ENCODE assay signal across 8 mouse cellular contexts in the genomic region with DNA sequence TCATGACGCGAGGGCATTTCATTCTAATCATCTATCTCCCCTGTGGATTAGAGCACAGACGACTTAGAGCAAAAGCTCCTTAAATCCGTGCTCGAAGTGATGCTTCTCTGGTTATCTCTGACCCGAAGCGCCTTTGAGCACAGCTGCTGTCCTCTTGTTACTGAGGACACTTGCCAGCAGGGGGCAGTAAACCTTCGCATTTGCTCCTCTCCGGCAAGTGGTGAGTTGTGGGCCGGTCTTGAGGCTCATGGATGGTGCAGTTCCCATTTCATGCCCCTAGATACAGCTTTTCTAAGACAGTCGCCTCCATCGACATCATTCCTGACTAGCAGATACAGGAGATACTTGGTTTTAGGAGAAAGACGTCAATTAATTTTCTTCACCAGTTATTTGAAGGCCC. TPM values are rescaled to one million over a fixed set of nuclear protein-coding genes. Genes with fewer than 3 reads are reported as not detected.
DNase-seq lines count a peak whose midpoint lies in the region; ATAC-seq and TF ChIP-seq lines count a peak whose summit lies in the region.

No protein-coding gene starts in this region.

- H3K4me2 ChIP-seq in kidney, embryonic 14.5 days (replicated peaks; ENCODE audit: low read depth, low read length), result no peak overlapping the region
- no peak overlapping the region for H3K4me2 ChIP-seq in limb, embryonic 14.5 days (replicated peaks; ENCODE audit: low read depth, low read length, severe bottlenecking)
- no peak overlapping the region for H3K4me2 ChIP-seq in neural tube, embryonic 13.5 days

- ATAC-seq in kidney, embryonic 14.5 days (ENCODE audit: low FRiP score, low TSS enrichment), result 0 out of 2 replicates have a peak, but pooled peaks have one; percentile 71
- no peak for ATAC-seq in limb, embryonic 14.5 days (ENCODE audit: low FRiP score, low read depth)
- peak; percentile 79 for ATAC-seq in neural tube, embryonic 13.5 days (ENCODE audit: low read depth)

- peak; percentile 42; the same call in 1 of the 2 replicates for TF ChIP-seq CTCF in spleen, adult 2 months (IDR thresholded peaks at IDR 0.05; ENCODE audit: extremely low read depth, insufficient read depth, insufficient read length, insufficient replicate concordance)

- no peak for TF ChIP-seq POLR2A in spleen, adult 2 months (IDR thresholded peaks at IDR 0.05; ENCODE audit: low read depth, low read length)
- no peak for TF ChIP-seq POLR2A in limb, embryonic 14.5 days (IDR thresholded peaks at IDR 0.05; ENCODE audit: borderline replicate concordance, extremely low read depth, insufficient read depth, insufficient read length)

- H3K36me3 ChIP-seq in spleen, adult 2 months (ENCODE audit: control insufficient read depth, insufficient read depth, low read length), result no peaks in the 10 kb centered on the region
- H3K36me3 ChIP-seq in kidney, embryonic 14.5 days (ENCODE audit: control insufficient read depth, insufficient read depth, low read length), result no peaks in the 10 kb centered on the region
- no peaks in the 10 kb centered on the region for H3K36me3 ChIP-seq in limb, embryonic 14.5 days (ENCODE audit: control insufficient read depth, insufficient read depth, low read length)
- H3K36me3 ChIP-seq in neural tube, embryonic 13.5 days, result no peaks in the 10 kb centered on the region

- DNase-seq in spleen, adult 2 months (ENCODE audit: low read depth in 1 of 2, low spot score in 2 of 2), result peak in 1 of 2 experiments; percentile 6
- DNase-seq in spleen, adult 12 weeks (ENCODE audit: low spot score), result no peak
- DNase-seq in cerebellum, postnatal 14 days, result peak; percentile 86 to 93
- peak; percentile 77 to 86 for DNase-seq in frontal cortex, postnatal 36 days (ENCODE audit: low spot score in 2 of 2)
- DNase-seq in limb, embryonic 14.5 days (ENCODE audit: low spot score), result peak; percentile 66
- peak; percentile 64 for DNase-seq in thymus, postnatal 0 days (ENCODE audit: low spot score)

- no peak overlapping the region for H3K27ac ChIP-seq in spleen, adult 2 months (ENCODE audit: insufficient read depth, low read length)
- no peak overlapping the region for H3K27ac ChIP-seq in kidney, embryonic 14.5 days (ENCODE audit: low read depth, low read length)
- no peak overlapping the region for H3K27ac ChIP-seq in limb, embryonic 14.5 days (replicated peaks; ENCODE audit: low read depth, low read length)
- H3K27ac ChIP-seq in neural tube, embryonic 13.5 days (replicated peaks), result no peak overlapping the region

- 27% methylated on average over 13 of the region's 13 CpGs for WGBS in spleen, adult 2 months
- WGBS in kidney, embryonic 14.5 days, result 28% methylated on average over 13 of the region's 13 CpGs
- WGBS in limb, embryonic 14.5 days, result 27% methylated on average over 13 of the region's 13 CpGs
- 29% methylated on average over 13 of the region's 13 CpGs for WGBS in neural tube, embryonic 13.5 days

- H3K4me1 ChIP-seq in spleen, adult 2 months (ENCODE audit: control insufficient read depth, insufficient read depth, insufficient read length), result no peaks in the 10 kb centered on the region
- H3K4me1 ChIP-seq in kidney, embryonic 14.5 days (ENCODE audit: control insufficient read depth, insufficient read depth, low read length), result no peaks in the 10 kb centered on the region
- H3K4me1 ChIP-seq in limb, embryonic 14.5 days (ENCODE audit: control insufficient read depth, insufficient read depth, low read length), result no peaks in the 10 kb centered on the region
- H3K4me1 ChIP-seq in neural tube, embryonic 13.5 days (replicated peaks), result no peaks in the 10 kb centered on the region

- no peaks in the 10 kb centered on the region for H3K27me3 ChIP-seq in spleen, adult 2 months (ENCODE audit: control insufficient read depth, insufficient read depth, low read length)
- no peaks in the 10 kb centered on the region for H3K27me3 ChIP-seq in kidney, embryonic 14.5 days (ENCODE audit: control insufficient read depth, insufficient read depth, low read length)
- H3K27me3 ChIP-seq in limb, embryonic 14.5 days (ENCODE audit: control insufficient read depth, insufficient read depth, low read length), result no peaks in the 10 kb centered on the region
- no peaks in the 10 kb centered on the region for H3K27me3 ChIP-seq in neural tube, embryonic 13.5 days

- H3K4me3 ChIP-seq in spleen, adult 2 months (ENCODE audit: extremely low read depth, insufficient read depth, insufficient read length), result no peak overlapping the region
- no peak overlapping the region for H3K4me3 ChIP-seq in kidney, embryonic 14.5 days (ENCODE audit: low read length)
- H3K4me3 ChIP-seq in limb, embryonic 14.5 days (replicated peaks; ENCODE audit: low read length), result no peak overlapping the region
- H3K4me3 ChIP-seq in neural tube, embryonic 13.5 days, result no peak overlapping the region

- H3K9me3 ChIP-seq in kidney, embryonic 14.5 days (ENCODE audit: control insufficient read depth, low read length), result no peaks in the 10 kb centered on the region
- no peaks in the 10 kb centered on the region for H3K9me3 ChIP-seq in limb, embryonic 14.5 days (ENCODE audit: control insufficient read depth, low read length)
- no peaks in the 10 kb centered on the region for H3K9me3 ChIP-seq in neural tube, embryonic 13.5 days

- no peak overlapping the region for H3K9ac ChIP-seq in kidney, embryonic 14.5 days (ENCODE audit: low read depth, low read length)
- H3K9ac ChIP-seq in limb, embryonic 14.5 days (ENCODE audit: low read depth, low read length, severe bottlenecking), result no peak overlapping the region
- no peak overlapping the region for H3K9ac ChIP-seq in neural tube, embryonic 13.5 days

RNA-seq across cellular contexts. Expression of a gene that starts 16.8 kb away (rescaled TPM):
- polyA plus RNA-seq in spleen, adult 2 months (2012; rRNA removed), result not detected in 2 replicates
- polyA plus RNA-seq in kidney, embryonic 14.5 days (2014; fragmentation: Nextera tagmentation; extraction: Ambion mirVana), result not detected in 2 replicates
- not detected in 2 replicates for polyA plus RNA-seq in limb, embryonic 14.5 days (2012; rRNA removed)
- not detected in 2 replicates for polyA plus RNA-seq in limb, embryonic 14.5 days (2014; fragmentation: Nextera tagmentation; extraction: Ambion mirVana)
- not detected in 2 replicates for polyA plus RNA-seq in neural tube, embryonic 13.5 days (2015; fragmentation: Nextera tagmentation; extraction: Ambion mirVana)
- polyA plus RNA-seq in thymus, postnatal 0 days (2015; fragmentation: Nextera tagmentation; extraction: Ambion mirVana), result not detected in 2 replicates
